32 mouse cellular contexts compared by ENCODE assay signal in the genomic region with DNA sequence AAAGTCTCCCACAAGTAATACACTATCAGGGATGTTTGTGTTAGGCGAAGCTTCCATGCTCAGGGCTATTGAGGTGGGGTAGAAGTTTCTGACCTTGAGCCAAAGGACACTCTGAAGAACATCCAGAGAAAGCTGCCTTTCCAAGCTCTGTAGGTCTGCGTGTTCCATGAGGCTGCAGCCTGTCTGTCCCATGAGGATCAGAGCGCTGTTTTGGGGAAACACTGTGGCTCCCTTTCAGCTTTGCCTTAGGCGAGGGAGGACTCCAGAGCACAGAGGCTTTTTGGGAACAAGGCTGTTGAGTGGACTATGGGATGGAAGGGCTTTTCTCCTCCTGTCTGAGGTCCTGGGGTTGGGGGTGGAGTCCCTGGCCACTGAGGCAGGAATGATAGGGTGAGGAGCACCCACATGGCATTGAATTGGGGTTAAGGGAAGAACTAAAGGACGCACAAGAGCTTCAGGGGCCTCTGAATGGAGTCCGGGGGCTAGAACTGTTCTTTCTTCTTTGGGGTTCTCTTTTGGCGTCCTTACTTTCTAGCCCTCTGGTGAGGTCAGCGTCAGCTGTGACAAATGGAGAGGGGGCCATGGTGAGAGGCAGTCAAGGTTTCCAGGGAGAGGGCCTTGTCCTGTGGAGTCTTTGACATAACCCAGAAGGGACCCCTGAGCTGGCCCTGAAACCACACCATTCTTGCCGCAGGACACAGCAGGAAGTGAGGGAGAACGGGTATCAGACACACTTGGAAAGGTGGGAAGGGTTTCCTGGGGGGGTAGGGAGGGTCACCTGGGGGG. TPM values are rescaled to one million over a fixed set of nuclear protein-coding genes. Genes with fewer than 3 reads are reported as not detected.
"Had no signal": no experiment of that assay in that cellular context is flagged by ENCODE, and none has a peak within 500 bp of the region (broad histone marks: within the 10 kb centered on the region; RNA-seq: fewer than 3 reads in every experiment).

No protein-coding gene starts in this region.

- DNase-seq: left cerebral cortex, postnatal 4 days; liver; liver, embryonic 13.5 days; liver, postnatal 0 days; lung, adult 18-20 months; lung, adult 2 months; lung, embryonic 14.5 days; lung, postnatal 10 days; lung, postnatal 14 days; lung, postnatal 36 days; lung, postnatal 4 days; midbrain, embryonic 14.5 days had no signal

- H3K27ac ChIP-seq: left cerebral cortex, adult 2 months; limb, embryonic 12.5 days; limb, embryonic 13.5 days; limb, embryonic 15.5 days; liver, embryonic 12.5 days; liver, embryonic 13.5 days; liver, embryonic 14.5 days; liver, embryonic 15.5 days; lung, embryonic 15.5 days; macrophage; midbrain, embryonic 10.5 days; midbrain, embryonic 12.5 days; midbrain, embryonic 13.5 days; midbrain, embryonic 15.5 days had no signal

- H3K36me3 ChIP-seq: limb, embryonic 12.5 days; limb, embryonic 13.5 days; limb, embryonic 15.5 days; liver, embryonic 12.5 days; liver, embryonic 13.5 days; liver, embryonic 15.5 days; lung, embryonic 15.5 days; midbrain, embryonic 10.5 days; midbrain, embryonic 12.5 days; midbrain, embryonic 13.5 days; midbrain, embryonic 15.5 days had no signal

- H3K27me3 ChIP-seq: lung, embryonic 15.5 days had no signal

- H3K9me3 ChIP-seq: limb, embryonic 12.5 days; limb, embryonic 13.5 days; limb, embryonic 15.5 days; liver, embryonic 12.5 days; liver, embryonic 13.5 days; liver, embryonic 15.5 days; lung, embryonic 15.5 days; megakaryocyte, embryonic 14.5 days; midbrain, embryonic 10.5 days; midbrain, embryonic 12.5 days; midbrain, embryonic 13.5 days; midbrain, embryonic 15.5 days had no signal

- H3K9ac ChIP-seq: limb, embryonic 12.5 days; limb, embryonic 13.5 days; limb, embryonic 15.5 days; liver, embryonic 12.5 days; liver, embryonic 13.5 days; liver, embryonic 14.5 days; liver, embryonic 15.5 days; liver, postnatal 0 days; lung, embryonic 14.5 days; lung, embryonic 15.5 days; midbrain, embryonic 12.5 days; midbrain, embryonic 13.5 days; midbrain, embryonic 15.5 days had no signal

- H3K4me2 ChIP-seq: limb, embryonic 12.5 days; limb, embryonic 13.5 days; limb, embryonic 15.5 days; liver, embryonic 11.5 days; liver, embryonic 12.5 days; liver, embryonic 13.5 days; liver, embryonic 15.5 days; lung, embryonic 14.5 days; lung, embryonic 15.5 days; midbrain, embryonic 11.5 days; midbrain, embryonic 12.5 days; midbrain, embryonic 13.5 days; midbrain, embryonic 15.5 days had no signal

- H3K4me3 ChIP-seq: left cerebral cortex, adult 2 months; limb, embryonic 12.5 days; limb, embryonic 13.5 days; limb, embryonic 15.5 days; liver, embryonic 12.5 days; liver, embryonic 13.5 days; liver, embryonic 15.5 days; lung, embryonic 15.5 days; megakaryocyte, embryonic 14.5 days; midbrain, embryonic 10.5 days; midbrain, embryonic 12.5 days; midbrain, embryonic 13.5 days; midbrain, embryonic 15.5 days; myocyte had no signal

- ATAC-seq: liver, embryonic 12.5 days; liver, postnatal 0 days; lung, postnatal 0 days; midbrain, embryonic 13.5 days; midbrain, embryonic 15.5 days; midbrain, embryonic 16.5 days had no signal

RNA-seq across cellular contexts. Expression of gene P2ry6, which starts 5.4 kb away (rescaled TPM):
- total RNA-seq: megakaryocyte-erythroid progenitor cell, adult 5-6 weeks had no signal

RNA-seq across cellular contexts. Expression of gene Arhgef17, which starts 37.2 kb away (rescaled TPM):
- total RNA-seq: megakaryocyte-erythroid progenitor cell, adult 5-6 weeks had no signal

RNA-seq across cellular contexts. Expression of gene P2ry2, which starts 43.6 kb away (rescaled TPM):
- polyA plus RNA-seq: midbrain, embryonic 11.5 days had no signal
